Mouse (Mus musculus): ENCODE measurements around the gene Plin2. TPM values are rescaled to one million over a fixed set of nuclear protein-coding genes. Genes with fewer than 3 reads are reported as not detected.
"Not testable (repeated sequence)": the region's sequence is repeated elsewhere in the genome, so short reads cannot be mapped to it uniquely, and the experiment has no call there.

The Plin2 gene
- total and polyA plus RNA-seq, 2 experiments from 2014 or later = 37.3 to 42.7 TPM

- Histone ChIP-seq H3K9me3 (ENCODE audit: low read length) (no peaks in the 10 kb centered on the region), H3K4me1 (ENCODE audit: insufficient read depth, low read length) (no peaks in the 10 kb centered on the region), H3K9ac (replicated peaks; ENCODE audit: low read length) (no peak overlapping the region), H3K36me3 (ENCODE audit: insufficient read depth, low read length) (no peaks in the 10 kb centered on the region), H3K27ac (no peak overlapping the region), H3K4me2 (ENCODE audit: low read depth, low read length) (no peak overlapping the region), H3K4me3 (ENCODE audit: low read length) (no peak overlapping the region), H3K27me3 (ENCODE audit: insufficient read depth, low read length) (no peaks in the 10 kb centered on the region)
- DNase-seq (ENCODE audit: low spot score) (no peak), ATAC-seq (no peak)
- no peak for TF ChIP-seq CTCF (IDR thresholded peaks at IDR 0.05; ENCODE audit: low read depth)
- WGBS = 88% methylated on average over 5 of the region's 5 CpGs
Measured at GRCm38 (mm10) chr4:86683746-86684145, 13.9 kb upstream of the Plin2 start.

DNA sequence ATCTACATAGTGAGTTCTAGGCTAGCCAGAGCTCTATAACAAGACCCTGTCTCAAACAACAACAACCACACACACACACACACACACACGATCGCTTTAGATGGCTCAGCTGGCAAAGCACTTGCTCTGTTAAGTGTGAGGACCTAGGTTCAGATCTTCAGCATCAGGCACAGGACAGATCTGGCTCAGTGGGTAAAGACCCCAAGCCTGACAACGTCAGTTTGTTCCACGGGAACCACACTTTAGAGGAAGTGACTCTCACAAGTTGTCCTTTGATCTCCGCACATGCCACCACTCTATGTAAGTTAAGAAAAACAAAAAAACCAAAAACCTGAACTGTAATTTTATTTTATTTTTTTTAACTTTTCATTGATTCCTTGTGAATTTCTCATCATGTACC, 13.4 kb upstream of the Plin2 start:
- Histone ChIP-seq H3K27me3 (ENCODE audit: insufficient read depth, low read length) (no peaks in the 10 kb centered on the region), H3K9ac (replicated peaks; ENCODE audit: low read length) (no peak overlapping the region), H3K4me2 (ENCODE audit: low read depth, low read length) (no peak overlapping the region), H3K9me3 (ENCODE audit: low read length) (no peaks in the 10 kb centered on the region), H3K4me3 (ENCODE audit: low read length) (no peak overlapping the region), H3K36me3 (ENCODE audit: insufficient read depth, low read length) (no peaks in the 10 kb centered on the region), H3K4me1 (ENCODE audit: insufficient read depth, low read length) (no peaks in the 10 kb centered on the region), H3K27ac (no peak overlapping the region)
- no peak for TF ChIP-seq CTCF (IDR thresholded peaks at IDR 0.05; ENCODE audit: low read depth)
- DNase-seq (ENCODE audit: low spot score) = no peak
- WGBS = 92% methylated on average over 5 of the region's 5 CpGs
- no peak for ATAC-seq

DNA sequence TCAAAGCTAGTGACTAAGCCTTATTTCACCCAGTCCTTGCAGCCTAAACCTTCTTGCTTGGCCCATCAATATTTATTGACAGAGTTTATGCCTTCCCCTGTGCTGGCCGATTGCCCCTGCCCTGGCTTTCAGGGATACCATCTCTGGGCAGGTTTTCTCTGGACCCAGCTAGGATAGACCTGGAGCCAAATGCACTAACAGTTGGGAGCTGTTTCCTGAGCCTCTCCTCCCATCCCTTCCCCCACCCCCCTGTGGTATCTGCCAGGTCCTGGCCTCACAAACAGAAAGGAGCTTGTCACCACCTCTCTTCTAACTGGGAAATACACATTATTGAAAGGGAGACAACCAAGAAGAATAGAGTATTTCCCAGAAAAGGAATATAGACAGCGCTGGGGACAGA, 12.0 kb upstream of the Plin2 start:
- Histone ChIP-seq H3K27me3 (ENCODE audit: insufficient read depth, low read length) (no peaks in the 10 kb centered on the region), H3K9ac (replicated peaks; ENCODE audit: low read length) (no peak overlapping the region), H3K4me3 (ENCODE audit: low read length) (no peak overlapping the region), H3K9me3 (ENCODE audit: low read length) (no peaks in the 10 kb centered on the region), H3K4me1 (ENCODE audit: insufficient read depth, low read length) (no peaks in the 10 kb centered on the region), H3K27ac (no peak overlapping the region), H3K36me3 (ENCODE audit: insufficient read depth, low read length) (no peaks in the 10 kb centered on the region), H3K4me2 (ENCODE audit: low read depth, low read length) (no peak overlapping the region)
- TF ChIP-seq CTCF (IDR thresholded peaks at IDR 0.05; ENCODE audit: low read depth) = no peak
- WGBS = 83% methylated on average over 2 of the region's 2 CpGs
- ATAC-seq = no peak
- no peak for DNase-seq (ENCODE audit: low spot score)

DNA sequence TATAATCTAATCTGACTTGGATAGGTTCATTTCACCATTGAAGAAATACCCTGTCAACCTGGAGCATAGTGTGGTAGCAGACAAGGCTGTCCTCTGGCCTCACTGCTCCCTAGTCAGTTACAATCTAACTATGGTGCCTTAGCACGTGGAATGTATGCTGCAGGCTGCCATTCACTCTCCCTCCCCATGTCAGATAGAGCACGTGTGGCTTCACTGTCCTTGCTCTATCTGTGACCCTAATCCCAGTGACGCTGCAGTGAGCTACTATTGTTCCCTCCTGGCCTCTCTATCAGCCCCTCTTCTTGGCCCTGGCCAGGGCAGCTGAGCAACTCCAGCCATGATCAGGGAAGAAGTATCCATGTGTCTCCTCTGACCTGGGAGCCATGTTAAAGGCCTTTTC, 11.6 kb upstream of the Plin2 start:
- H3K4me2 ChIP-seq (ENCODE audit: low read depth, low read length) = no peak overlapping the region
- TF ChIP-seq CTCF (IDR thresholded peaks at IDR 0.05; ENCODE audit: low read depth) = no peak
- no peaks in the 10 kb centered on the region for H3K9me3 ChIP-seq (ENCODE audit: low read length)
- DNase-seq (ENCODE audit: low spot score) (no peak), ATAC-seq (no peak)
- no peak overlapping the region for H3K27ac ChIP-seq
- no peaks in the 10 kb centered on the region for H3K36me3 ChIP-seq (ENCODE audit: insufficient read depth, low read length)
- no peak overlapping the region for H3K4me3 ChIP-seq (ENCODE audit: low read length)
- H3K27me3 ChIP-seq (ENCODE audit: insufficient read depth, low read length) = no peaks in the 10 kb centered on the region
- H3K9ac ChIP-seq (replicated peaks; ENCODE audit: low read length) = no peak overlapping the region
- H3K4me1 ChIP-seq (ENCODE audit: insufficient read depth, low read length) = no peaks in the 10 kb centered on the region
- 46% methylated on average over 3 of the region's 3 CpGs for WGBS

DNA sequence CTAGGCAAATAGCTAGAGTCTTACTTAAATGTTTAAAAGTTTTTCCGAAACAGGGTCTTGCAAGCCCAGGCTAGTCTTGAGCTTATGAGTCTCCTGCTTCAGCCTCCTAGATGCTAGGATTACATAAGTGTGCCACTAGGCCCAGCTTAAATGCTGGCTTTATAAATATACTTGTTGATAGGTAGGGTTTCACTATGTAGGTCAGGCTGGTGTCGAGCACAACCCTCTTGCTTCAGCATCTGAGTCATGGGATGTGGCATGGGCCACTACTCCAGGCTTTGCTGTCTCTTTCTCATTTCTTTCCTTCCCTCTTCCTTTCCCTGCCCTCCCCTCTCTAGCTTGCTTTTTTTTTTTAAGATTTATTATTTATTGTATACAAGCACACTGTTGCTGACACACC, 9.8 kb upstream of the Plin2 start:
- H3K4me2 ChIP-seq (ENCODE audit: low read depth, low read length) = no peak overlapping the region
- ATAC-seq (no peak), DNase-seq (ENCODE audit: low spot score) (no peak)
- no peak overlapping the region for H3K9ac ChIP-seq (replicated peaks; ENCODE audit: low read length)
- 93% methylated on average over 2 of the region's 2 CpGs for WGBS
- no peaks in the 10 kb centered on the region for H3K9me3 ChIP-seq (ENCODE audit: low read length)
- no peaks in the 10 kb centered on the region for H3K27me3 ChIP-seq (ENCODE audit: insufficient read depth, low read length)
- H3K4me1 ChIP-seq (ENCODE audit: insufficient read depth, low read length) = no peaks in the 10 kb centered on the region
- no peaks in the 10 kb centered on the region for H3K36me3 ChIP-seq (ENCODE audit: insufficient read depth, low read length)
- H3K27ac ChIP-seq = no peak overlapping the region
- H3K4me3 ChIP-seq (ENCODE audit: low read length) = no peak overlapping the region
- TF ChIP-seq CTCF (IDR thresholded peaks at IDR 0.05; ENCODE audit: low read depth) = no peak

GRCm38 (mm10) chr4:86676756-86677155, 6.9 kb upstream of the Plin2 start:
- Histone ChIP-seq H3K4me3 (ENCODE audit: low read length) (no peak overlapping the region), H3K36me3 (ENCODE audit: insufficient read depth, low read length) (no peaks in the 10 kb centered on the region), H3K4me2 (ENCODE audit: low read depth, low read length) (no peak overlapping the region), H3K27ac (no peak overlapping the region), H3K9ac (replicated peaks; ENCODE audit: low read length) (no peak overlapping the region), H3K9me3 (ENCODE audit: low read length) (no peaks in the 10 kb centered on the region), H3K4me1 (ENCODE audit: insufficient read depth, low read length) (no peaks in the 10 kb centered on the region), H3K27me3 (ENCODE audit: insufficient read depth, low read length) (no peaks in the 10 kb centered on the region)
- DNase-seq (ENCODE audit: low spot score) (no peak), ATAC-seq (no peak)
- no peak for TF ChIP-seq CTCF (IDR thresholded peaks at IDR 0.05; ENCODE audit: low read depth)

- H3K9ac ChIP-seq (replicated peaks; ENCODE audit: low read length); H3K4me1 ChIP-seq (ENCODE audit: insufficient read depth, low read length); H3K4me3 ChIP-seq (ENCODE audit: low read length); H3K9me3 ChIP-seq (ENCODE audit: low read length); H3K36me3 ChIP-seq (ENCODE audit: insufficient read depth, low read length); H3K27ac ChIP-seq; H3K27me3 ChIP-seq (ENCODE audit: insufficient read depth, low read length); ATAC-seq; DNase-seq (ENCODE audit: low spot score); H3K4me2 ChIP-seq (ENCODE audit: low read depth, low read length): not testable (repeated sequence)
Measured at GRCm38 (mm10) chr4:86674739-86675138, 4.9 kb upstream of the Plin2 start.

- H3K9ac ChIP-seq (replicated peaks; ENCODE audit: low read length); H3K27ac ChIP-seq; H3K9me3 ChIP-seq (ENCODE audit: low read length); H3K36me3 ChIP-seq (ENCODE audit: insufficient read depth, low read length); DNase-seq (ENCODE audit: low spot score); ATAC-seq; H3K27me3 ChIP-seq (ENCODE audit: insufficient read depth, low read length); H3K4me3 ChIP-seq (ENCODE audit: low read length); H3K4me1 ChIP-seq (ENCODE audit: insufficient read depth, low read length); H3K4me2 ChIP-seq (ENCODE audit: low read depth, low read length): not testable (repeated sequence)
Measured at GRCm38 (mm10) chr4:86674150-86674549, 4.3 kb upstream of the Plin2 start.
